Mouse (Mus musculus): Measurements from ENCODE around the gene Golga7b.

Gene Golga7b

DNA sequence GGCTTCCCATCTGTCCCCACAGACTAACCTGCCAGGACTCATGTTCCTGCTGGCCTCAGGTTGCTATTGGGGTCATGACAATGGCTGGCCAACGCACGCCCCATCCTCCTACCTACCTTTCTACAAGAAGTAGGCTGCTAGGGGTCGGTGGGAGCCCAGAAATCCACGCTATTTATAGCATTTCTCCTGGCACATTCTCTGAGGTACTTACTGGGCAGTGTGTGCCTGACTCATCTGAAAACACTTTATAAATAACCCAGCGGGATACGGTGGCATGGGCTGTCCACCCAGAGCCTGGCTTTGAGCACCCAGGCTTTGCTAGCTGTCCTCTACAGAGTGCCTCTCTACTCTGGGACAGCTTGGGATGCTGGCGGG lies 9.0 kb upstream of the Golga7b start:
- ChIA-PET CTCF (no interaction called here), POLR2A (interaction anchor here in 1 of 4 experiments (0.6 kb wide), 1 partner anchor 1882 kb away, joined by 3 read pairs; no protein-coding TSS in a partner anchor)

DNA sequence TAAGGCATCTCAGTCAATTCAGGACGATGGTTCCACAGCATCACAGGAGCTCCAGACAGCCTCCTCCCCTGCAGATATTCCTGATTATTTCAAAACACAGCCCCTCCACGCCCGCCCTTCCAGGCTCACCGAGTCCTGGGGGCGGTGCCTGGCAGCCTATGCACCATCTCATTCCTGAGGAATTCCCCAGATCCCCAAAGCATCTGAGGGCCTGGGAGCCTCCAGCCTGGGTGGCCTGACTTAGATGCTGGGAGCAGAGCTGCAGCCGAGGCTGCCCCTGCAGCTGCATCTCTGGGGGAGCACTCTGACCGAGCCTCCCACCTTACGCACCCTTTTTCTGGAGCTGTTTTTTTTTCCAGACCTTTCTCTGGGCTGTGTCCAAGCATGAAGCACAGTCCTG lies 6.5 kb upstream of the Golga7b start:
- CTCF ChIA-PET: interaction anchor here in 1 of 4 experiments (1.5 kb wide), 1 partner anchor 203 kb away, joined by 4 read pairs; no protein-coding TSS in a partner anchor
- POLR2A ChIA-PET: interaction anchor here in 1 of 4 experiments (1.6 kb wide), 1 partner anchor 62 kb away, joined by 5 read pairs; no protein-coding TSS in a partner anchor

DNA sequence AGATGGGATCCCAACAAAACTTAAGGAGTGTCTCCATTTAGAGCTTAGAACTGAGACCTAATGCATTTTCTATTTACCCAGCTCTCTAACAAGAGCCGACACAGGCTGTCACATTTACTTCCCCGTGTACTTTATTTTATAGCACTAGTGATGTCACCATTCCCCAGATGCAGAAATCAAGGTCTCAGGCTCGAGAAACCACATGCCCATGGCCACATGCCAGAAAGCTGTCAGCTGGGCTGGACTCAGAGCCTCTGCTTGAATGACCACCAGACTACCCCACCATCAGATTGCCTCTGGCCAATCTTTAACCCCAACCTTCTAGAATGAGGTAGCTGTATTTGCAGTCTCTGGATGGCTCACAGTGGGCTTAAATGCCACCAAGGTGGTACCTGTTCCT lies 4.0 kb upstream of the Golga7b start:
- POLR2A ChIA-PET: no interaction called here
- CTCF ChIA-PET: interaction anchor here in 1 of 4 experiments (1.9 kb wide), 1 partner anchor 26 kb away, joined by 8 read pairs; no protein-coding TSS in a partner anchor

DNA sequence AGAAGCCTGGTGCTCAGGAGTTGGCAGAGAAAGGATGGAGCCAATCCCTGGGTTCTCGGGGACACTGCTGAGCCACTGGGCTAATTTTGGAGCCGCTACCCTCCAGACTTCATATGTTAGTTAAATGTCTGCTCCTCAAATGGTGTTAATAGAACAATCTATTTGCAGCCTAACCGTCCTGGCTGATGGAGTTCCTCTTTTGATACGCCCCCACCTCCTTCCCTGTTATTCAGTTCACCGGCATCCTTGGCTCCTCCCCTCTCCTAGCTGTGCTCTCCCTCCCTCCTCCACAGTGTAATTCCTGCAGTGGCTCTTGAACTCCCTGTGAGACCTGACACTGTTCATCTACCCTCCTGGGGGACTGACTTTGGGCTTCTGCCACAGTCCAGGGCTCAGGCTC lies 748 bp upstream of the Golga7b start:
- CTCF ChIA-PET: no interaction called here
- POLR2A ChIA-PET: no interaction called here

DNA sequence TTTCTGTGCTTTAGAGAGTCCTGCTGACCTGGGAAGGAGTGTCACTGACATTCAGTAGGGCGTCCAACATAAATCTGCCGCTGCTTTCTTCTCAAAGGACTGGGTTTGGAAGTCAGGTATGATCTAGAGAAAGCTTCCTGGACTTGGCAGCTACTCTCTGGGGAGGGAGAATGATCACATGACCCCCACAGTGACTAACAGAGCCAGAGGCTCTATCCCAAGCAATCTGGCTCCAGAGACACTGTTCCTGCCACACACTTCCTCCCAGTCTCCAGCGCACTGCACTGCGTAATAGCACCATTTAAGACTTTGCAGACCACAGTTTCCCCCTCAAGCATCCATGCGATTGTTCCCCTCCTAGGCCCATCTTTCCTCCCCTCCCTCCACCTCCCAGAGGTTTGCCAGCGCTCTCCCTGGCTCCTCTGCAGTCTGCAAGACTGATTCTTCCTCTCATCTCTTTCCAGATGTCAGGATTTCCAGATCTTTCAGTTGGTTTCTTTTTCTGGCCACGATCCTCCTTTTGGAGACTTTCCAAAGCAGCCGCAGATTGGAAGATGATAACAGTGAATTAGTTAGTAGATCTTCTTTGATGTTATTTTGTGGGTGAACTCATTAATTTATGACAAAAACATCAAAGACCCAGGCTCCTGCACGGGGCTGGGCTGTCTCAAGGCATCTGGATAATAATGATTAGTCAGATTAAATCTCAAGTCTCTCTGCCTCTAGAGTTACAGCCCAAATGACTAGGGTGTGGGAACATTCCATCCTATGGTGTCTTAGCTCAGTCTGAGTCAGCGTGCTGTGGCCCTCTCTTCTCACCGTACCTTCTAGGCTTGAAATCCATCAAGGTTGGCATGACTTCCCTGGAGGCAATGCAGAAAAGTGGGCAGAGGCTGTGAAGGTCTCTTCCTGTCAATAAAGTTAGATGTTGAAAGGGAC lies 2.9 kb downstream of the Golga7b start:
- POLR2A ChIA-PET: no interaction called here
- CTCF ChIA-PET: interaction anchor here in 1 of 4 experiments (0.6 kb wide), 1 partner anchor 849 kb away, joined by 7 read pairs; no protein-coding TSS in a partner anchor

DNA sequence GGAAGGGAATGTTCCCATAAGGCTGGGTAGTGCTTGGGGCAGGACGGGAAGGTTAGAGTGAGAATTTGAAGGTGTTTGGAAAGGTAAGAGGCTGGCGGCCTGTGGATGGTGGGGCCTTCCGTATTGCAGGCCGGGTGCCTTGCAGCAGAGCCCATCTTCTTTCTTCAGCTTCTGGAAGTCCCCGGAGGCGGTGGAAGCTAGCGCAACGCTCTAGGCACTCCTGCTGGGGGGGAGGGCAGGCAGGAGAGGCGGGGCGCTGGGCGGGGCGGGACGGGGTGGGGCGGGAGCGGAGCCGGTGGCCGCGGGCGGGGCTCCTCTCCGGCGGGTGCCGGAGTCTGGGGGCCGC lies 8.0 kb downstream of the Golga7b start:
- ChIA-PET POLR2A (no interaction called here), CTCF (interaction anchor here in 3 of 4 experiments (0.5 to 1.2 kb wide), 3 partner anchors 37 to 331 kb away, joined by 3 to 5 read pairs (median 4); no protein-coding TSS in a partner anchor)

DNA sequence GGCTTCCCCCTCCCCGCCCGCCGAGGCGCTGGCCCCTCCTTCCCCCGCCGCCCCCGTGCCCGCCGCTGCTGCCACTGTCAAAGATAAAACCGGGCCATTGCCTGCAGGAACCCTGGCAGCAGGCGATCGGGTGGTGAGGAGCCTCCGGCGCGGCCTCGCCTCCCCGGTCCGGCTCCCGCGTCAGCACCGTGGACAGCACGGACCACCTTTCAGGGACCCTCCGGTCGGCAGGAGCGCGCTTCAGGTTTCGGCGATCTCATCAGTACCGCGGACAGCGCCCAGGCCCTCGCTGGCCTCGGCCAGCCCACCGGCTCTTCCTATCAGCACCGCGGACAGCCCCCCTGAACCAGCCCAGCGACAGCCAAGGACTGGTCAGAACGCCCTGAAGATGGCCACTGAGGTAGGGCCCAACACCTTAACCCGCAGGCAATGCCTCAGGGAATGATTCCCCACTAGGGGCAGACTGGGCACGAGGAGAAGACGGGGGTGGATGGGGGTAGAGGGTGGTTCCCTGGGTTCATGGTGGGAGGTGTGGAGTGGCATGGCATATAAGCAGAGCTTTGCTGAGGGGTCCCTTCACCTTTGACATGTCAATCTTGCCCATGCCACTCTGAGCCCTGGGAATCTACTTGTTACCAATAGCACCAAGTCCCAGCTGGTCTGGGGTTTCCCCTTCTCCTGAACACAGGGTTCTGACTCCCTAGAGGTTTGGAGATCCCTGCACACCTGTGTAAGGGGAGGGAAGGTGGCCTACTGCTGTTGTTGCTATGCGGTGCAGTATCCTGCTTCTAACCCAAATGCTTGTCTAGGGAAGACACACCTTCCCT lies 8.6 kb downstream of the Golga7b start:
- POLR2A ChIA-PET: interaction anchor here in 3 of 4 experiments (0.5 to 1.1 kb wide), 3 partner anchors 12 to 666 kb away, joined by 3 to 4 read pairs (median 4); no protein-coding TSS in a partner anchor
- CTCF ChIA-PET: interaction anchor here in 2 of 4 experiments (0.5 to 1.2 kb wide), 5 partner anchors 16 to 331 kb away, joined by 3 to 5 read pairs (median 3); no protein-coding TSS in a partner anchor

DNA sequence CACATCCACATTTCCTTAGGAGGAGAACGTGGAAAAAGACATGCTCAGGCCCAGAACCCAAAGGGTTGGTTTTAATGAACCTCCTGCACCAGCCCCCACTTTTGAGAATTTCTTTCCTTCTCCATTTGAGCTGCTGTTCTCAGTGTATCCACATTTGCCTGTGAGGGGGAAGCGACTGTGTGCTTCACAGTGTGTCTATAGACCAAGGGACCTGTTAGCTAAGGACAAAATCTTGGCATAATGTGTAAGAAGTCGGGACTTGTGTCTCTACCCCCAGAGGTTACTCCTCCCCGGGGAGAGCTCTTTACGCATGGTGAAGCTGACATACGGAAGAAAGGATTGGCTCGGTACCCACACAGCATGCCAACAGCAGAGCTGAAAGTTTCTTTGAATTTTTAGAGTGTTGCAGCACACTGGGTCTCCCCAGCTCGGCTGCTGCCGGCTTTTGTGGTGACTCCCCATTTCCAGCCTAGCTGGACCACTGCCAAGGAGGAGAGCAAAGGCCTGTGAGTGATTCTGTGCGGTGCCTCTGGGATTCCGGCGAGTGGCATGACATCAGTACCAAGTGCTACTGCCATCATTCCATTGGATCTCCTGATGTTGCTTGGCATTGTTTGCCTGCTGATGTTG lies 9.4 kb downstream of the Golga7b start:
- POLR2A ChIA-PET: interaction anchor here in 3 of 4 experiments (0.5 to 1.1 kb wide), 3 partner anchors 12 to 667 kb away, joined by 3 to 4 read pairs (median 4); no protein-coding TSS in a partner anchor
- CTCF ChIA-PET: interaction anchor here in 2 of 4 experiments (0.6 to 1.2 kb wide), 3 partner anchors 16 to 281 kb away, joined by 3 read pairs; no protein-coding TSS in a partner anchor

DNA sequence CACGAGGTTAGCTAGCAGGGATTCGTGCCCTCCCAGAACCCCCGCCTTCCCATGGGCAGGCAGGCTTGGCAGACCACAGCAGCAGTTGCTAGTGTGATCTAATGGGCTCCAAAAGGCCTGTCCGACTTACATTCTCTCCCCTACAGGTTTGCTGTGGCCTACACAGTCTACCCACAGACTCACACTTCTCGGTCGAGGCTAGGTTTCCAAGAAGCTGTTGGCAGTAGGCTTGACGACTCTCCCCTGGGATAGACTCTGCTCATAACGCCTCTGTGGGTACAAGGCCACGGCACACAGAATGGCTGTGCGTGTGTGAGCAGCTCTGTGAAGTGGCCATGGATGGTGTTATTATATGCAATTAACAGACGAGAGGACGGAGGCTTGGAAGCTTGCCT lies 9.9 kb downstream of the Golga7b start:
- CTCF ChIA-PET: interaction anchor here in 1 of 4 experiments (1.2 kb wide), 2 partner anchors 15 to 59 kb away, joined by 3 to 9 read pairs; no protein-coding TSS in a partner anchor
- POLR2A ChIA-PET: interaction anchor here in 3 of 4 experiments (0.6 to 1.1 kb wide), 4 partner anchors 11 to 467 kb away, joined by 3 to 4 read pairs (median 4); no protein-coding TSS in a partner anchor

DNA sequence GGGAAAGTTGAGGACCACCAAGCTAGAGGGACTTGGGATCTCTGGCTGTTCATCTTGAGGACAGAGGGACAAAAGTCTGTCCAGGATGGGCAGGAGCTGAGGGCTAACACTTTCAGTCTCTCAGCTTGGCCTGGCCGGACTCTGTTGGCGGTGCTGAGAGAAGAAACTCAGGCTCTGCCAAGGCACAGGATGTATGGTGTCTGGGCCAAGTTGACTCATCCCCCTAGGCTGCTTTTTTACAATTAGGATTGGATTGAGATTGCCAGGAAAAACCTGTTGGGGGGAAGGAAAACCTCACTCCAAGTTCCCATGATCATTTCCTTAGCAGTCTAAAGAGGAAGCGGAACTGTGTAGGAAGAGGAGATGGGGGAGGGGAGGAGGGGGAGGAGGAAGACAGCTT lies 10.7 kb downstream of the Golga7b start:
- POLR2A ChIA-PET: interaction anchor here in 2 of 4 experiments (0.5 to 1.1 kb wide), 4 partner anchors 24 to 468 kb away, joined by 3 to 4 read pairs (median 4); no protein-coding TSS in a partner anchor
- CTCF ChIA-PET: interaction anchor here in 2 of 4 experiments (0.7 to 1.6 kb wide), 3 partner anchors 14 to 186 kb away, joined by 3 to 9 read pairs (median 5); no protein-coding TSS in a partner anchor

DNA sequence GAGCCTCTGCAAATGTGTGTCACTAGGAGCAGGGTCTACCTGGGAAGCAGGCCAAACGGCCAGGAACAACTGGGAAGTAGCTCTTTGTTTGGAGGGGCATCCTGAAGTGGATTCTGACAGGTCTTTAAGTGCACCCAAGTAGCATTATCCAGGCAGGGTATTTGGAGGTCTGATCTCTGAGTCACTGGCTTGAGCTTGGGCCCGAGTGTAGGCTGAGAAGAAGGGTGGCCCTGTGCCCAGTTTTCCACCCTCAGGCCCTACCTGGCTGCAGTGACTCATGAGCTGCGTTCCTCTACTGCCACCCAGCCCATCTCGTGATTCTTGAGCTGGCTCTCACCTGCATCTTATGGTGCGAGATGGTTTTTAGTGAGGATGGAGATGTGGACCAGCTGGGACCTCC lies 11.2 kb downstream of the Golga7b start:
- CTCF ChIA-PET: interaction anchor here in 2 of 4 experiments (0.7 to 1.6 kb wide), 4 partner anchors 12 to 185 kb away, joined by 3 to 5 read pairs (median 4); no protein-coding TSS in a partner anchor
- POLR2A ChIA-PET: interaction anchor here in 2 of 4 experiments (0.5 to 1.1 kb wide), 4 partner anchors 24 to 376 kb away, joined by 3 to 4 read pairs (median 3); no protein-coding TSS in a partner anchor

DNA sequence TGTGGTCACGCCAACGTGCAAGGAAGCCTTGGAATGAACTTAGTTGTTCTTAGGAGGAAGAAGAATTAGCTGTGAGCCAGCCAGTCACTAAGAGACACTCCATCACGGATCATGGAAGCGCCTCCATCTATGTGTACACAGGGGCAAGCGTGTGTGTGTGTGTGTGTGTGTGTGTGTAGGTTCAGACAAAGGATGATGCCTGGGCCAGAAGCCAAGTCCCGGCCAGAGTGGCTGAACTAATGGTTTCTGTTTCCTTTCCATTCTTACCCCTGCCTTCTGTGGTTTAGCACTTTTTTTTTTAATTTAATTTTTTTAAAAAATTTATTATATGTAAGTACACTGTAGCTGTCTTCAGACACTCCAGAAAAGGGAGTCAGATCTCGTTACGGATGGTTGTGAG lies 13.1 kb downstream of the Golga7b start:
- POLR2A ChIA-PET: no interaction called here
- CTCF ChIA-PET: interaction anchor here in 1 of 4 experiments (0.6 kb wide), 1 partner anchor 131 kb away, joined by 10 read pairs; no protein-coding TSS in a partner anchor

DNA sequence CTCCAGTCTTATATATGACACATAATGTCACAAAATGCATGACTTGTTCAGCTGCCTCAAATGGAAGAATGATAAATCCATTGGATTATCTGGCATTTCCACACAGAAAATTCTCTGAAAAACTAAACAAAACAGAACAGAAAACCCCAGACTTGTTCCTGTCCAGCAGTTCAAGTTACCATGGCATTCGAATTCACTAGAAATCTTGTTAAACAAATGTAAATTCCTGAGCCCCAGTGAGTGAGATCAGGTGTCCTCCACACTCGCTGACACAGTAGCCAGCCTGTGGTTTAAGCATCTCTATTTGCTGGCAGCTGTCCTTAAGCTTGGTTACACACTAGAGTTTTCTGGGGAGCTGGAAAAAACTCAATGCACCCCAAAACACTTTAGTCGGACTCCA lies 16.1 kb downstream of the Golga7b start:
- ChIA-PET CTCF (interaction anchor here (0.6 to 2.4 kb wide), 9 partner anchors 9 to 1623 kb away, joined by 3 to 15 read pairs (median 5); no protein-coding TSS in a partner anchor), POLR2A (interaction anchor here (0.7 to 1.8 kb wide), 7 partner anchors 8 to 174 kb away, joined by 3 to 8 read pairs (median 4); partner anchors contain the start of gene Pi4k2a (in 1 of the 4))

DNA sequence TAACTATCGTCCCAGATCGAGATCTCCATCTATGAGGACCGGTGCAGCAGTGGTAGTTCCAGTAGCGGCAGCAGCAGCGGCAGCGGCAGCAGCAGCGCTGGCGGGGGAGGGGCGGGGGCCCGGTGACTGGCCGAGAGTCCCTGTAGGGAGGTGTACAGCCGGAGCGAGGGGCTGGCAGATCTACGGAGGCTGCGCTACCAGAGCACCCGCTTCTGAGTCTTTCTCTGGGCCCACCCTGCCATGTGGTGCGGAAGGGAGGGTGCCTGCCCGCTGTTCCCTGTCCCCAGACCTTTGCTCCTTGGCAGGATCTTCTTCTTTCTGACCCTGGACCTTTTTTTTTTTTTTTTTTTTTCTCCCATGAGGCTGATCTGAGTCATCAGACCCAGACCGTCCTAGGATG lies 21.0 kb downstream of the Golga7b start:
- ChIA-PET CTCF (interaction anchor here in 2 of 4 experiments (0.7 to 2.2 kb wide), 5 partner anchors 77 to 163 kb away, joined by 3 to 6 read pairs (median 3); partner anchors contain the start of gene Crtac1 (in 1 of the 2)), POLR2A (interaction anchor here in 2 of 4 experiments (0.7 to 1.5 kb wide), 6 partner anchors 12 to 1580 kb away, joined by 3 to 5 read pairs (median 4); partner anchors contain the start of gene Avpi1 (in 1 of the 2))

DNA sequence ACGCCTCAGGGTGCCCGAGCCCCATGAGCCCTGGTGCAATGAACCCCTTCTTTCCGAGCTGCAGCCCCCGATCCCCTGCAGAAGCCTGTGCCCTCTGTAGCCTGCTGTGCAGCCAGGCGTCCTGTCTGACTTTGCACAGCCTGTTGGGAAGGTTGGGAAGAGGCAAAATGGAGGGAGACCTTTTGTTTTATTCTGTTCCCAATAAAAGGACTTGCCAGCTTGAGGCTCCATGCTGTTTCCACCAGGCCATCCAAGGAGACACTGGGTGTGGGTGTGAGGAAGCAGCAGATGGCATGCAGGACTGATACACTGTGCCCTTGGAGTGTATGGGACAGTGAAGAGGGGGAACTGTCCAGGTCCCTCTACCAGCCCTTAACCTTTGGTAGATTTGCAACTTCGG lies 22.7 kb downstream of the Golga7b start:
- ChIA-PET POLR2A (no interaction called here), CTCF (interaction anchor here in 3 of 4 experiments (0.6 to 3.6 kb wide), 8 partner anchors 11 to 266 kb away, joined by 3 to 21 read pairs (median 4); no protein-coding TSS in a partner anchor)

DNA sequence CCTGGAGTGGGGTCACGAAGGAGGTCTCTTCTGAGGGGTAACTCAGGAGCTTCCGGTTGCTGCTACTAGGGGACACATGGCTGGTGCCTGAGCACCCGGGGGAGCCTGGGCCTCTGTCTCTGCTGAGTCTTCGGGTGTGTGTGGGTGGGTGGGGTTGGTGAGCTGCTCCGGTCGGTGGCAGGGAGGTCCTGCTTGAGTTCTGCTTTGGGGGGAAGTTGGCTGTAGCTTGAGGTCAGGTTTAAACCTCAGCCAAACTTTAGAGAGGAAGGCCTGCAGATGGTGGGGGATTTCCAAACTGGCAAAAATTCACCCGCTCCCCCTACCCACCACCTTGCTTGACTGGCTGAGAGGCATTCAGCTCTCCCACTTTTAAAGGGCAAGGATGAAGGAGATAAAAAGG lies 23.8 kb downstream of the Golga7b start:
- ChIA-PET CTCF (interaction anchor here (0.6 to 3.6 kb wide), 11 partner anchors 8 to 168 kb away, joined by 3 to 21 read pairs (median 6); no protein-coding TSS in a partner anchor), POLR2A (interaction anchor here in 2 of 4 experiments (0.6 to 1.1 kb wide), 4 partner anchors 9 to 218 kb away, joined by 3 to 8 read pairs (median 4); no protein-coding TSS in a partner anchor)

All from embryonic stem cell, embryonic (primary cell).